Mouse (Mus musculus): Measurements from ENCODE around the gene Ptn. TPM values are rescaled to one million over a fixed set of nuclear protein-coding genes. Genes with fewer than 3 reads are reported as not detected.

Gene Ptn
- polyA plus RNA-seq, 1 experiment from 2014 or later = 774 TPM

DNA sequence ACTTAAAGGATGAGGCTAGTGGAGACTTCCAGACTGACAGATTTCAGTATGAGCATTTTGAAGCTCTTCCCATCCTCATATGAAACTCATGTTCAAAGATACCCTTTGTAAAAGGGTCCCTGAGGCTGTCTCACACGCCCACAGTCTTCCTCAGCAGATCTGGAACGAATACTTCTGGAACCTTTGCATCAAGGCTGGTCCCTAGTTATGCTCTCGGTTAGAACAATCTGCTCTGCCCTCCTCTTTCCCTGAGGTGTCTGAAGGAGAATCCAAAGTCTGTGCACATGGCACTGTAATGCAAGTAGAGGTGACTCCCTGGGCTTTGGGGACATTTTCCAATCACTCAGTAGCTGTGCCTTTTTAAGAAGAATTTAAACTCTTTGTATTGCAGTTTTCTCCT lies 25.3 kb upstream of the Ptn start:
- Histone ChIP-seq H3K27me3 (no peaks in the 10 kb centered on the region), H3K4me3 (no peak overlapping the region), H3K4me2 (no peak overlapping the region), H3K9me3 (no peaks in the 10 kb centered on the region), H3K36me3 (no peaks in the 10 kb centered on the region), H3K9ac (no peak overlapping the region), H3K27ac (no peak overlapping the region), H3K4me1 (replicated peaks) (no peaks in the 10 kb centered on the region)
- ATAC-seq (ENCODE audit: low FRiP score) = no peak
- 80% methylated on average over 3 of the region's 3 CpGs for WGBS

DNA sequence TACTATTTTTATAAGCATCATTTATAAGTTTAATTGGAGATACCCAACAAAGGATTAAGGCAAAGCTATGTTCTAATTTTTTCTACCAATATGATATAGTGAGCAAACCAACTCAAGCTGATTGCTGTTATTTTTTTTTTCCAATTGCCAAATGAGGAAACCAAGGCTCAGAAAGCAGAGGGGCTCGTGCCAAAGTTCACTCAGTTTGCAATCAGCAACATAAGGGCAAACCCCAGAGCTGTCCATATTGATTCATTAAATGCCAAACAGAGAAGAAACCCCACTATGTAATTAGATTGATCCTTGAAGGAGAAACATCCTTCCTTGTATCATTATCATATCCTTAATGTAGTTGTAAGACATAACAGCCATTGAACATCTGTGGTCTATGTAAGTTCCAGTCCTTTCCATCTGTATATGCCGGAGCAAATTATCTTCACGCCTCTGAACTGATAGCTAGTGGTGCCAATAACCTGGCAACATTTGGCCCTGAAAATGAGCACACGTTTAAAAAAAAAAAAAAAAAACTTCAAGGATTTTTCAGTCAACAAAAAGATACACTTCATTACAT lies 24.8 kb upstream of the Ptn start:
- 80% methylated on average over 4 of the region's 4 CpGs for WGBS
- Histone ChIP-seq H3K27me3 (no peaks in the 10 kb centered on the region), H3K4me3 (no peak overlapping the region), H3K27ac (no peak overlapping the region), H3K4me1 (replicated peaks) (no peaks in the 10 kb centered on the region), H3K9ac (no peak overlapping the region), H3K36me3 (no peaks in the 10 kb centered on the region), H3K9me3 (no peaks in the 10 kb centered on the region), H3K4me2 (no peak overlapping the region)
- no peak for ATAC-seq (ENCODE audit: low FRiP score)

DNA sequence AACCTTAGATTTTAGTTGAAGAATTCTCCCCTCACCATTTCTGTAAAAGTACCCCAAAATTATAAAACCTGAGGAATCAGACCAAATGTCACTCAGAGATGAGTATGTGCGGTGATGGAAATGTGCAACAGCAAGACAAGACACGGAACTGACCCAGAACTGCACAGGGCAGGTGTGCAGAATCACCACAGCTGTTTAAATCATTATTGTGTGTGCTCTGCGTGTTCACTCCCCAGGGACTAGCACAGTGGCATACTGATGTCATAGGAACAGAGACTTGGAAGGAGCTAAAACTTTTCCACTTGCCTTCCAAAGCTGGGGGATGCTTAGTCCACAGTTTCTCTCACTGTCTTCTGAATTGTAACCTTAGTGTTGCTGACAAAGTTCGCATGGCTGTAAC lies 22.7 kb upstream of the Ptn start:
- 74% methylated on average over 4 of the region's 4 CpGs for WGBS
- Histone ChIP-seq H3K27me3 (no peaks in the 10 kb centered on the region), H3K27ac (no peak overlapping the region), H3K9ac (no peak overlapping the region), H3K4me2 (no peak overlapping the region), H3K4me1 (replicated peaks) (no peaks in the 10 kb centered on the region), H3K36me3 (no peaks in the 10 kb centered on the region), H3K4me3 (no peak overlapping the region), H3K9me3 (no peaks in the 10 kb centered on the region)
- no peak for ATAC-seq (ENCODE audit: low FRiP score)

DNA sequence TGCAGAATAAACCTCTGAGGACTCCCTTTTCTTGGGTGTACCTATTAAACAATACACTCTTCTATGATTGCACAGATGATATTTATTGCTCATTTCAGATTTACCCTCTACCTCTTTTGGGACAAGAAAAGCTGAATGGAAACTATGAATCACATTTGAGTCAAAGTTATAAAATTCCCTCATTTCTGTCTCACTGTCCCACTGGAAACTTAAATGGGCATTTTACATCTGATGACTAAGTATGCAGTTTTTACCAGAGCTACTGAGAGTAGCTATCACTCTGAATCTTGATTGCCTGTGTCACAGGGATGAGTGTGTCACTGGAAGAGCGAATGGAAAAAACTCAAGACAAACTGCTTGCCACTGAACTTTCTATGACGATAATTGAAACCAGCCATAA lies 22.2 kb upstream of the Ptn start:
- 84% methylated on average over 2 of the region's 2 CpGs for WGBS
- no peak for ATAC-seq (ENCODE audit: low FRiP score)

DNA sequence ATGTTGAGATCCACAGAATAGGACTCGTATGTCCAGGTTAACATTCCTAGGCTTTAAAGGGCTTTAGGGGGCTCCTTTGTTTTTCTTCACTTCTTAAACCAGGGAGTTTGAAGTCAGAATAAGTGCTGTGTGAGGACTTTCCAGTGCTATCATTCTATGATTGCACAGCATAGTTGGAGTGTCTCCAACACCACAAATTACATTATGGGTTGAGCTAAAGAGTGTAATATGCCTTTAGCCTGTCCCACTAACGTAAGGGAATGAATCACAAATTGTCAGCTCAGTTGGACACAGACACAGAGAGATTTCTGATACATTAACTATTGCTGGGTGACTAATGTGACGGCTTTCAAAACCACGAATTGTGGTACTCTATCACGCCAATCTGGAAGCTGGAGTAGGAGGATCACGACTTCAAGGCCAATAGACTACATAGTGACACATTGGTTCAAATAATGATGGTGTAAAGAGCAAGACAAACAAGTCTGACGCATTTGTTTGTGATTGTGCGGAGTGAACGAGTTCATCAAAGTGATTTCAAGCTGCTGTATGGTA lies 20.4 kb upstream of the Ptn start:
- H3K4me2 ChIP-seq = no peak overlapping the region
- 80% methylated on average over 9 of the region's 9 CpGs for WGBS
- no peaks in the 10 kb centered on the region for H3K9me3 ChIP-seq

More for the DNA sequence above, 22.2 kb upstream of the Ptn start:
- no peaks in the 10 kb centered on the region for H3K4me1 ChIP-seq (replicated peaks)
- no peaks in the 10 kb centered on the region for H3K9me3 ChIP-seq
- no peak overlapping the region for H3K9ac ChIP-seq
- H3K4me2 ChIP-seq = no peak overlapping the region
- H3K27me3 ChIP-seq = no peaks in the 10 kb centered on the region
- H3K36me3 ChIP-seq = no peaks in the 10 kb centered on the region
- no peak overlapping the region for H3K27ac ChIP-seq
- no peak overlapping the region for H3K4me3 ChIP-seq

DNA sequence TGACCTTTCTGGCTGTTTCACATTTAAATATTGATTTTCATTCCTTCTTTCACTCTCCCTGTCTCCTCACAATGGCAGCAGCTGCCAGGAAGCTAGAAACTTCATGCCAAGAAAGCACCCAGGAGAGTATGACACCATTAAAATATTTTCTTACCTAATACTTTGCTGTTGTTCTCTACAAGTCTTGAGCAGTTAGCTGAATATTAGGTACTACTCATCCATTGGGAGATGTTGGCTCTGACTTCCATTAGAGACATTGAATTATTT lies 9.7 kb upstream of the Ptn start:
- Histone ChIP-seq H3K36me3 (no peaks in the 10 kb centered on the region), H3K9me3 (0 out of 2 replicates have a peak, but pooled peaks cover 3% of the 10 kb centered on the region), H3K9ac (no peak overlapping the region), H3K4me3 (no peak overlapping the region), H3K27me3 (no peaks in the 10 kb centered on the region), H3K27ac (peak overlapping the region; percentile 59), H3K4me1 (replicated peaks) (peaks cover 6% of the 10 kb centered on the region), H3K4me2 (no peak overlapping the region)
- ATAC-seq (ENCODE audit: low FRiP score) = no peak

More for the DNA sequence above, 20.4 kb upstream of the Ptn start:
- Histone ChIP-seq H3K36me3 (no peaks in the 10 kb centered on the region), H3K4me1 (replicated peaks) (no peaks in the 10 kb centered on the region), H3K27ac (no peak overlapping the region), H3K27me3 (no peaks in the 10 kb centered on the region), H3K4me3 (no peak overlapping the region), H3K9ac (no peak overlapping the region)
- no peak for ATAC-seq (ENCODE audit: low FRiP score)

DNA sequence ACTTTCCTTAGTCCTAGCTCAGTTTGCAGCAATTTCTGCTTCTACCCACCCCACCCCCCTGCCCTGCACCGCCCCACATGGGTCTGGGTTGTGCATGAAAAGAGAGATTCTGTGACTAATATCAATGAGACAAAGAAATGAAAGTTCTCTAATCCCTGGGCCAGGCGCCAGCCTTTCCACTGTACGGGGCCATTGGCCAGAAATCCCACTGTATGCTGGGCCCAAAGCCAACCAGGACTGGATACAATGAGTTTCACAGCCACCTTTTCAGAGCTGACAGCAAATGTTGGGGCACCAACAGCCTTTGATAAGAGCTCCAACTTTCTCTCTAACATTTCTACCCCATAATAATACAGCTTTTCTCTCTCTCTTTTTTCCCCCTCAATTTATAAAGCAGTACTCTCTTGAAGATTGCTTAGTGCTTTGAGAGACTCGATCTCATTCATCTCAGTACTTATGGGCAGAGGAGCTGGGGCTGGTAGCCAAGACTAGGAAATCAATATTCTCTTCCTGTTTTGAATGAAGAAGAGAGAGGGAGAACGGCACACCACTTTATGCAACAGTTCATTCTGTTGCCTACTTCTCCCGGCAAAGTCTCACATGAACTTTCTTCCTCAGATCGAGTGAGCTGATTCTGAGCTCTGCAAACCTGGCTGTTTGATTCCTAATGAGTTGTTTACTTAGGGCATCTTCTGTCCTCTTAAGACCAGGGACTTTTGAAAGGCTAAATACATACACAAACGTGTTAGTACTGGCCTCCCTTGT lies 9.2 kb upstream of the Ptn start:
- Histone ChIP-seq H3K4me1 (replicated peaks) (peaks cover 6% of the 10 kb centered on the region), H3K4me3 (no peak overlapping the region), H3K36me3 (no peaks in the 10 kb centered on the region), H3K4me2 (no peak overlapping the region), H3K27me3 (no peaks in the 10 kb centered on the region), H3K9ac (no peak overlapping the region), H3K27ac (peak overlapping the region; percentile 59), H3K9me3 (no peaks in the 10 kb centered on the region)
- WGBS = 39% methylated on average over 8 of the region's 8 CpGs
- ATAC-seq (ENCODE audit: low FRiP score) = peak; percentile 94

DNA sequence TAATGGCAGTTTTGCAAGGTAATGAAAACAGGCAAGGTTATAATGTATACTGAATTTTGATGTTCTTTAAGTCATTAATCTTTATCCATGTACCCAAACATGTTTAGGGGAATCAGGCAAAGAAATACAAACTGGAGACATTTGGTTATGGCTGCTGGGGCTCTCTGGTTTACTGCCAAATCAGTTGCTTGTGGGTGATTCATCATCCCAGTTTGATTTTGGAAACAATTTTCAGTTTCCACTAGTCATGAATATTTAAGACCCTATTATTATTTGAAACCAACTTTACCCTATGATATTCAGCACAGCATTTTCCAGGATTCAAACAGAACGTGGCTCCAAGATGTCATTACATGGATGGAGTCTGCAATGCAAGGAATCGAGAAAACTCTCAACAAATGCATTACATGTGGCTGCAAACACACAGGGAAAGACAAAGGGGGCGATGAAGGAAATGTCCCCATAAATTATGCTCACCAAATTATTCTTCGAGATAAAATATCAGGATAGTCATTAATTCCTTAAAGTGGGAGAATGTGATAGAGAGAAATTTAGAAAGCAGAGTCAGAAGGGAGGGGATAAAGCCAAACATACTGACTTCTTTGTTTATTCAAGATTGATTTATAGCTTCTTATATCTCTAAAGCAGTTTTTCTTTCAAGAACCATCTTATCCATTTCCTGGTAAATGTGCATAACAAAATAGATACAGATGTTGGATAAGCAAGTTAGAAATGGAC lies 8.4 kb upstream of the Ptn start:
- Histone ChIP-seq H3K27ac (0 out of 2 replicates have a peak overlapping the region, but pooled peaks have one; percentile 59), H3K4me1 (replicated peaks) (peaks cover 6% of the 10 kb centered on the region), H3K27me3 (no peaks in the 10 kb centered on the region), H3K4me2 (no peak overlapping the region), H3K36me3 (no peaks in the 10 kb centered on the region), H3K4me3 (no peak overlapping the region), H3K9me3 (no peaks in the 10 kb centered on the region), H3K9ac (no peak overlapping the region)
- 65% methylated on average over 4 of the region's 4 CpGs for WGBS
- ATAC-seq (ENCODE audit: low FRiP score) = no peak

DNA sequence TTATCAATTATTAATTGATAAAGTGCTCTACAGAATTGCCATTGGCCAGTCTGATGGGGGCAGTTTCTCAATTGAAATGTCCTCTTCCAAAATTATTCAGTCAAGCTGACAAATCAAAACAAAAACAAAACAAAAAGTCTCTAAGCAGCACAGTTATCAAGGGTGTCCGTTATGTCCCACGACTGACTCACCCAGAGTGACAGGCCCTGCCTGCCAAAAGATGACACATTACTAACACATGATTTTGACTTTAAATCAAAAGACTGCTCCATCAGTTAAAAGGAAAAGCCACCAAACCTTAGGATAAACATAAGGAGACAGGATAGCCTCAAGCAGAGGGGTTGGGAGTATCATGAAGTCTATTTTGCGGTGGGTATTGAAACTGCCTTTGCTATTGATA lies 6.6 kb upstream of the Ptn start:
- H3K9ac ChIP-seq = no peak overlapping the region
- no peak overlapping the region for H3K4me2 ChIP-seq
- WGBS = 93% methylated on average over 3 of the region's 3 CpGs
- H3K4me3 ChIP-seq = no peak overlapping the region
- H3K4me1 ChIP-seq (replicated peaks) = peaks cover 6% of the 10 kb centered on the region
- no peaks in the 10 kb centered on the region for H3K27me3 ChIP-seq
- no peak overlapping the region for H3K27ac ChIP-seq
- ATAC-seq (ENCODE audit: low FRiP score) = no peak
- no peaks in the 10 kb centered on the region for H3K9me3 ChIP-seq
- H3K36me3 ChIP-seq = no peaks in the 10 kb centered on the region

DNA sequence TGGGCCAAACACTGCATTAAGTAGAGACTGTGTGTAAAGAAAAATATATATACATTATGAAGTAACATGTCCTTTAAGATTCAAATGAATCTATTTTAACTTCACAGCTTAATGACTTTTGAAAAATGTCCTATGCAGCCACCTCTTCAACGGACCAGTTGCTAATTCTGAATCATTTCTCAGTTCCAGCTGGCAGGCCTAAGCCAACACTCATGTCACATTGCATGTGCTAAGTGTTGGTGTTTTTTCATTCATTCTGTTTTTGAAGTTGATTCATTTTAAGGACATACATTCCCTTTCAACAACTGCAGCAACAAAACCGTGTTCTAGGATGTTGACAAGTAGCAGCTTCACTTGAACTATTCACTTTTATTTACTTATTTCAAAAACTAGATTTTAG lies 6.0 kb upstream of the Ptn start:
- no peak for ATAC-seq (ENCODE audit: low FRiP score)
- no peaks in the 10 kb centered on the region for H3K36me3 ChIP-seq
- WGBS = 83% methylated on average over 2 of the region's 2 CpGs

DNA sequence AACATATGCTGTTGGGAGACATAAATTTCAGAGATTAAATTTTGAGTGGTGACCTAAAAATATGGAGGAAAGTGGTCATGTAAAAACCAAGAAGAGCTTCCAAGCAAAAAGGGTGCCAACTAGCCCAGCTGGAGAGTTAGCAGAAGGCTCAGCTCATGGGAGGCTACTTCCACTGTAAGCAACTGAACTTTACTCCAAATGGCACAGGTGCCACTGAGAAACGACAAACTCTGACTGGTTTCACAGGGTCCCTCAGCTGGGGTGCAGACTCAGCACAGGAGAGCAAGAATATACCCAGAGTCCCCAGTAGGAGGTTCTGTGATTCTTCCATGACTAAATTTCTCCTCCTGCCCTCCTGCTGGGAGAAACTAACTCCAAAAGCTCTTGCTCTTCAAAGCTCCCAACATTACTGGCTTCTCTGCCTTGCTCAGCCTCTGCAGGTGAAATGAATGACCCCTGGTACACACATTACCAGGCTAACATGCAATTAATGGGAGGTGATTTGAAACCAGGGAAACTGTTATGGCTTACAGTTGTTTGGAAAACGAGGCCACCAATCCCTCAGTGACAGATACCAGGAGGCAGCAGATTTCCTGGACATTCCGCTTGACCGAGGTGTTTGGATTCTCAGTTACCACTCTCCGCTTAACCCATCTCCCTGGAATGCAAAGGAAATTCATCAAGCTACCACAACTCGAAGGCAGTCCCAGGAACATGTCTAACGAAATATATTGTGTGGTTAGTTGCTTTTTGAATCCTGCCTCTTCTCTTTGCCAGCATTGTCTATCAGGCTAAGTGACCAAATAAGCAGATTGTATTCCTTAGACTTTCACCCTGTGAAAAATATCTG lies 2.9 kb upstream of the Ptn start:
- Histone ChIP-seq H3K4me1 (replicated peaks) (peaks cover 27% of the 10 kb centered on the region), H3K4me2 (no peak overlapping the region), H3K36me3 (no peaks in the 10 kb centered on the region), H3K27ac (no peak overlapping the region), H3K9me3 (no peaks in the 10 kb centered on the region), H3K4me3 (no peak overlapping the region), H3K27me3 (no peaks in the 10 kb centered on the region), H3K9ac (no peak overlapping the region)
- WGBS = 76% methylated on average over 7 of the region's 7 CpGs
- ATAC-seq (ENCODE audit: low FRiP score) = no peak

More for the DNA sequence above, 6.0 kb upstream of the Ptn start:
- no peak overlapping the region for H3K4me2 ChIP-seq
- no peak overlapping the region for H3K4me3 ChIP-seq
- H3K9me3 ChIP-seq = no peaks in the 10 kb centered on the region
- no peaks in the 10 kb centered on the region for H3K27me3 ChIP-seq
- H3K4me1 ChIP-seq (replicated peaks) = peaks cover 9% of the 10 kb centered on the region
- no peak overlapping the region for H3K9ac ChIP-seq
- H3K27ac ChIP-seq = no peak overlapping the region

DNA sequence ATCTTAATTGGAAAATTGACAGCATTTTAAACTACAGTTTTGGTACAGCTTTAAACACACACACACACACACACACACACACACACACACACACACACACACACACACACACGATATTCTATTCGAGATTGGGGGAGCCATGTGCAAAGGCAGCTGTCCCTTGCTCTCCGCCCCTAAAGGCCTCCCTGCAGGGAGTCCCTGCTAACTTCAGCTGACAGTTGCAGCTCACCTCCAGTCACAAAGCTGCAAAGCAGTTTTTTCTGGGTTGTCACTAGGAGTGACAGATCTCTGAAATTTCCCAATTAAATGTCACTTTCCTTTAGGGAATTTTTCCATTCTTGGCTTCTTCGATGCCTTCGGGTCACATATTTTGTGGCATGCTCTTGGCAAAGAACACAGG lies 428 bp upstream of the Ptn start:
- WGBS = 9% methylated on average over 5 of the region's 5 CpGs

More for the DNA sequence above, 428 bp upstream of the Ptn start:
- peak overlapping the region; percentile 89 for H3K9ac ChIP-seq
- peak overlapping the region; percentile 69 for H3K4me2 ChIP-seq
- peak overlapping the region; percentile 72 for H3K4me3 ChIP-seq
- H3K9me3 ChIP-seq = no peaks in the 10 kb centered on the region
- peaks cover 39% of the 10 kb centered on the region for H3K4me1 ChIP-seq (replicated peaks)
- H3K36me3 ChIP-seq = peaks cover 6% of the 10 kb centered on the region; the same call in 1 of the 2 replicates
- peak overlapping the region; percentile 93 for H3K27ac ChIP-seq
- peak; percentile 38 for ATAC-seq (ENCODE audit: low FRiP score)
- H3K27me3 ChIP-seq = no peaks in the 10 kb centered on the region
